Mouse (Mus musculus) adrenal gland, adult (tissue): ENCODE measurements around the gene Sesn3.
"Not testable (repeated sequence)": the region's sequence is repeated elsewhere in the genome, so short reads cannot be mapped to it uniquely, and the experiment has no call there.

ENCODE experiments used
- DNase-seq, 2 experiments: peaks; one replicate each; pipeline ENCODE4 v3.0.0; 2022 to 2023; ENCODE audit warnings: low spot score in 1 of 2; ENCODE audit not compliant: inconsistent age in 2 of 2

Gene Sesn3

DNA sequence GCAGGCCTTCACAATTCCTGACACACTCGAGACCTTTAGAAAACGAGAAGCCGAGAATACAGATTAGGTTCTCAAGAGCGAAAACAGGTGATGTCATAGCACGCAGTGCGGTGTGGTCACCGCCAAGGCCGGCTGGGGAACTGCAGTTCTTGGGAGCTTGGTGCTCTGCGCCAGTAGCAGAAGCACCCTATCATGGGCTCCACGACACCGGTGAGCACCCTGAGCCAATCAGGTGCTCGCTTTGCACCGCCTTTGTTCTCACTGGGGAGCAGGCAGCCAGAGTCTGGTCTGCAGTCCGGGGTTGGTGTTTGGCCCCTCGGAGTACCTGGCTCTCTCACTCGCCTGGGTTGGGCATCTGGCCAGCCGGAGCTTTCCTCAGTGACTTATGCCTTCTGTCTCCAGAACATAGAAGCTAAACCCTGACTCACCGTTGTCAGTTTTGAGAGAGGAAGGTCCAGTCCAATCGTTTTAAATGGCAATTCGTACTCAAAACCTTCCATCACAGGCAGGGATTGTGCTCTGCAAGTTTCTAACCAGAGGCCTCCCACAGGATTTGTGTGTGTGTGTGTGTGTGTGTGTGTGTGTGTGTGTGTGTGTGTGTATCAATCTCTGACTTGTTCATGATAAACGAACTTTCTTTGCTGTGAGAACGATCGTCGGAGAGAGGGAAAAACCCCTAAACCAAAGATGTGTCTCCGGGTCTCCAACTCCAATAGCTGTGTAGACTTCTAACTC, at the start of gene Sesn3:
Sesn3 (plus strand) TSS at position 82 of the 735 bp plus-strand sequence.
- peak; percentile 92 to 96 for DNase-seq

DNA sequence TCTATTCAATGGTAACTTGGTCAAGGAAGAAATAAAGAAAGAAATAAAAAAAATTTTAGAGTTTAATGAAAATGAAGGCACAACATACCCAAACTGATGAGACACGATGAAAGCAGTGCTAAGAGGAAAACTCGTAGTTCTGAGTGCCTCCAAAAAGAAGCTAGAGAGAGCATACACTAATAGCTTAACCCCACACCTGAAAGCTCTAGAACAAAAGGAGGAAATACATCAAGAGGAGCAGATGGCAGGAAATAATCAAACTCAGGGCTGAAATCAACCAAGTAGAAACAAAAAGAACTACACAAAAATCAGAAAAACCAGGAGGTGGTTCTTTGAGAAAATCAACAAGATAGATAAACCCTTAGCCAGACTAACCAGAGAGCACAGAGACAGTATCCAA, 47.8 kb upstream of the Sesn3 start:
- not testable (repeated sequence) for DNase-seq

DNA sequence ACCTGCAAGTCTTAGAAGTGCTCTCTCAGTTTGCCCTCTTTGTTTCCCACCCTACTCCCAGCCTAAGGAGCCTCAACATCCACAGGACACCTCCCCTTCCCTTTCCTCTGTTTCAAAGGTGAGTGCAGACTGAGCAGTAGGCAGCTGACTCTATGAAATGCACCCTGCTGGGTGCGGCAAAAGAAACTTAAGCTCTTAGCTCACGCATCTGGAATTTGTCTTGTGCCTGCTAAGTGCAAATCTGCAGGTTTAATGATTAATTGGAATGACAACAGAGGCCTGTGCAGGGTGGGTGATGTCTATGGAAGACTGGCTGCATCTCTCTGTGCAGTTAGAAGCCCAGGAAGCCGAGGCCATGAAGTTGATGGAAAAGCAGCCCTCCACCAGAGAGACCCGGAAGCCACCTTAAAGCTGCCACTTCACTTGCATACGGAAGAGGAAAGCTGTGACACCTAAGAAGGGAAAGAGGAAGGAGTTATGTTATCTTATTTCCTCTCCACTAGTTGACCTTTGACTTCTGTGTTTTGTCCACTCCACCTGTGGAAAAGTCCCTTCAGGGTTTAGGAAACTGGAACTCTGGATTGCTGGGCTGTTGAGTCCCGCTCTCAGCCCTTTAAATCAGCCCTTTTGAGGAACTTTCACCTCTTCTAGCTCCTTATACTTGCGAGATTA, 41.0 kb upstream of the Sesn3 start:
- DNase-seq = no peak

DNA sequence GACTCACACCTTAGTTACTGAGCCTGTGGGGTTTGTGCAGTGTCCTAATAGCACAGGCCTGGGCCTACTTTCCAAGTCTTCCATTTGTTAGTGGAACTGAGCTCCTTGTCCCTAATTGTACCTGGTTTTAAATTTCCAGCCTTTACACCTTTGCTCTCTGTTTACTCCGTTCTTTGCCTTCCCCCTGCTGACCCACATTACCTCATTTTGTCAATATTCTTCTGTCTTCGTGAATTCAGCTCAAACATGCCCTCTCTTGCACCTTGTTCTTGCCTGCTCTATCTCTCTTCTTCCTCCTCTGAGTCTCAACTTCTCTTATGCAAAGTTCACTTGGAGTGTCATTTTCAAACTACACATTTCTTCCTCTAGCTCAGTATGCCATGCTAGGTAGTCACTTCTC, 39.6 kb upstream of the Sesn3 start:
- DNase-seq = no peak

DNA sequence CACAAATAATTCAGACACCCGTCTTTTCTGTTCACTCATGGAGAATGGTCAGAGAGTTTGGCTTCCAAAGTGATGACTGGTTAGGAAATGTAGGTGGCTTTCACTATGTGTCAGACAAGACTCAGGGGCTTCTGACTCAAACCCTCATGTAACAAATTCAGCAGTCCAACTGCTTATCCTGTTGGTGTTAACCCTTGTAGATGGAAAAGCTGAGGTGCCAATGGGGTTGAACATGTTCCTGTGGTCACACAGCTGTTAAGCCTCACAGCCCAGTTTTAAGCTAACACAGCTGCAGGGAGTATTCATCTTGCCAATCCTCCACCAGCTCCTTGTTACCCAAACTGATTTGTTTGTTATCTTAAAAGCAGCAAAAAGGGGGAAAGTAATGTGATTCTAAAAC, 33.9 kb upstream of the Sesn3 start:
- not testable (repeated sequence) for DNase-seq

DNA sequence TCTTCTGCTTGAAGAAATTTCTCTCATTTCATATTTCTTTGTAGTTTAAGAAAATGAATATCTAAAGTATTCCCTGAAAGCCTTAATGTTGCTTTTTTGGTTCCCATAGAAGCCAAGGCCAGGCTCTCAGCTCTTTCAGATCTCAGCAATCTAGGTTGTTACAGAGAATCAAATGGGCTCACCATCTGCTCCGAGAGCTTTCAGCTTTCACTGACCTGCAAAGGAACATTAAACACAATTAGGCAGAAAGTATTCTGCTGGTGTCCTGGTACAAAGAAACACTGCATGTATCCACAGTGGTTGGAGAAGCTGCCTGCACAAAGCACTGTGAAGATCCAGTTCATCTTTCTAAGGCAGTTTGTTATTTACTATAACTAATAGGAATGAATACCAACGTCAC, 32.6 kb upstream of the Sesn3 start:
- no peak for DNase-seq

DNA sequence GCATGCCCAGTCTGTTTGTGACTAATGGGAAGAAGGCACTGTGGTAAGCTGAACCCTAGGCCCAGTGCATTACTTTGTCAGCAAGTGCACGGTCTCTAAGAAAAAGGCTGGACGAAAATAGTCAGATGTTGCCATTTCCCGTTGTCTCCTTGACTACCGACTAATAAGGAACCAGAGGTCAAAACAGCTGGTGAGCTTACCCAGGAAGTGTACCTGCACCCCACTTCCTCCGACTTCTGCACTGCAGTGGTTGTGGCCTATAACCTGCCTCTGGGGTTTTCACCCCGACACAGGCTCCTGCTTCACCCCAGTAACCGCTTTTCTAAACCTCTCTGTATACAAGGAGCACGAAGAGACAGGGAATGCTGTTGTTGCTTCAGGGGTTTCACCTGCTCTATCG, 30.3 kb upstream of the Sesn3 start:
- no peak for DNase-seq

DNA sequence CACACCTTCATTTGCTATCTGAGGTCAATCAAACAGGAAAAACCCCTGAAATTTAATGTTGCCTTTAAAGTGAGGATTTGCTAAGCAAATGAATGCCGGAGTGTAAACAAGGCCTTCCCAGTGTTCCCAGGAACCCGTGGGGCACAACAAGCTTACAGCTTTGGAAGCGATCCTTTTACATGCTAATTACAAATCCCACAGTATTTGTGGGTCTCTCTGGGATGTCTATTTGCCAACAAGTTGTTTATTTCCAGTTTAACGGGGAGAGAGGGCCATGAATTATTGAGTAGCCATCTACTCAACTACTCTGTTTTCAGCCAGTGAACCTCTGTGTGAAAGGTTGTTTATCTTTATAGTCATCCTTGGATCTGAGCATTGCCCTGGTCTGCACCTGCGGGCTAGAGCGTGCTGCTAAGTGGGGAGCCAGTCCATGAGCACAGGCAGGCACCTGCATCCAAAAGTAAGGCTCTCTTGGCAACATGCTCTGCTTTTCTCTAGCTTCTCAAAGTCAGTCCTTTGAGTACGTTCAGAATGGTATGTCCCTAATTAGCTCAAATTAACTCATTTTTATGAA, 29.8 kb upstream of the Sesn3 start:
- DNase-seq = no peak

DNA sequence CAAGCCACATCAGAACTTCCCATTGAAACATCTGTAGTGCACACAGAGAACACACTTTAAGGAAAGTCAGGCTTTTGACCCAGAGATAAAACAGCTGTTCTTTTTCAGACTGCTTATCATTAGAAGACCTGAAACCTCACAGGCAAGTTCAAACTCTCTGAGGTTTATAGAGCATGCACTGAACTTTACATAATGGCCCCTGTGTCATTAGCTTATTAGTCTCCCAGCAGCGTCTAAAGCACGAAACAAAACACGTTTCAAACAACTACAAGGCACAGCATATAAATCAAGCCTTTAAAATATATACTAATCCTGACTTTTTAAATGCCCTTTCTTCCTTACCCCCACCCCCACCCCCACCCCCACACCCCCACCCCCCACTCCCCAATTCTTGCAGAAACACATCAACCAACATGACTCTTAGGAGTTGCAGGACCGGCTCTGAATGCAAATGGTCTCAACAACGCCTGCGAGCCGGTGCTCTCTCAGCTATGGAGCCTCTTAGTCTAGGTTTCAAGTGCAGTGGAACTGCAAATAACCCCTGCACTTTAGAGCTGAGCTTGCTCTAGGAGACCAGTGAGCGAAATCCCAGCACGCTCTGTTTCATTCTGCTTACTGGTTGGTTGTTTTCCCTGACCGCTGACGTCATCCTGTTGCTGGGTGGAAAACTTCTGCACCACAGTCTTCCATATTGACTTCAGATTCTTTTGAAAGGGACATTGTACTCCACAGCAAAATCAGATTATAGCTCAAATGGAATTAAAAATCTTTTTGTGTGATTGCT, 28.7 kb upstream of the Sesn3 start:
- peak; percentile 21 to 37 for DNase-seq

DNA sequence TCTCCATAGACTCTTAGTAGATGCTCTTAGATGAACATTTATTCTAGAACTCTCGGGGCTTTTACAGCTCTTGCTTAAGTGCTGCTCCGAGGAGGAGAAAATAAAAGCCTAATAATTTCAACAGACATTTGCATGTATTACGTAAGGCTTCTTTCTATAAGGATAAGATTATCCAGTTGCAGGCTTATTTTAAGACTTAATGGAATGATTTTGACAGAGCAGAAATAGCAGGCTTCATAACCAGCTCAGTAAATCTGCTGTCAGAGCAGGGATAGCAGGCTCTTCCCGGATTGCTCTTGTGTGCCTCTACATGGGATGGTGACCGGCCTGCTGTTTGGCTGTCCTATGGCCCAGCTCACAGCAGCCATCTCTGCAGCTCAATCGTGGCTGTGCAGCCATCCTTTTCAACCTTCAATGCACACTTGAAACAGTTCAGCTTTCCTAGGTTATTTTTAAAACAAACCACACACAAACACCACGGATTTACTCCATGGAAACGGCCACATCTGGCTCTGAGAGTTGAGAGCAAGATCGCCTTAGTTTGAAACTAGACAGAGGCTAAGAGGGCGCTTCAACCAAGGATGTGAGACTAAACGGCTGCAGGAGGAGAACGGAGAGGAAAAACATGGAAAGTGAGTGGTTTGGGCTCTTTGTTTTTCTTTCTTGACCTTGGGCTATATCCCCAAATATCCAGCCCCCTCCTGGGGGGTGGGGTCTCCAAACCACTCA, 27.2 kb upstream of the Sesn3 start:
- no peak for DNase-seq

DNA sequence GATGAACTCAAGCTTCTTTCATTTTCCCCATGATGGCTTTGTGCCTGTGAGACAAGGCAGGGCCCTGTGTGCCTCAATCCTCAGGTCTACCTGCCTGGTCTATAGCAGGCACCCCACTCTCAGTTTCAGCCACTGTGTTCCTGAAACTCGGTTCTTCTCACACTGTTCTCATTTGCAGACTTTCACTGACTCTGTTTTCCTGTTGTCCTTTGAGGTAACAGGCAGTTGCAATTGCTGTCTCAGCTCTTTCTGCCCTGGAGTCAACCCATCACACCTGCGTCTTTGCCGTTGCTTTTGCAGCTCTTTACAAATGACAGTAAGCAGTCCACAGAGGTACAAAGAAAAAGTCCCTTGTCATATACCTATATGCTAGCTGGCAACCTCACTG, 26.7 kb upstream of the Sesn3 start:
- no peak for DNase-seq

DNA sequence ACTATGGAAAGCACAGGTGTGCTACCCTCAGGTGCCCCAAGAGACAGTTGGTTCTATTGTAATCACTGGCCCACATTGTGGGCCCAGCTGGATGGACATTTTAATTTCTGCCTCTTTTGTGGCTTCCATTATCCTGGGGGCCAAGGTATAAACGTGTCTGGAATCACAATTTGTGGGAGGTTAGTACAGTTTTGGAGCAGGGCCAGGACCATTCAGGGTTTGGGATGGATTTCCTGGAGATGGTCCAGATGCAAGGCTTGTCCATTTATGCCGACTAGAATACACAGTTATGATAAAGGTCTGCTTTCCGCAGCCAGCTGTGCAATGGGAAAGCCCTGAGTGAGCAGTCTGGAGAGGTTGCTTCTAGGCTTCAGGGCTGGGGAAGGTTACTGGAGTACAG, 13.7 kb upstream of the Sesn3 start:
- DNase-seq = no peak

DNA sequence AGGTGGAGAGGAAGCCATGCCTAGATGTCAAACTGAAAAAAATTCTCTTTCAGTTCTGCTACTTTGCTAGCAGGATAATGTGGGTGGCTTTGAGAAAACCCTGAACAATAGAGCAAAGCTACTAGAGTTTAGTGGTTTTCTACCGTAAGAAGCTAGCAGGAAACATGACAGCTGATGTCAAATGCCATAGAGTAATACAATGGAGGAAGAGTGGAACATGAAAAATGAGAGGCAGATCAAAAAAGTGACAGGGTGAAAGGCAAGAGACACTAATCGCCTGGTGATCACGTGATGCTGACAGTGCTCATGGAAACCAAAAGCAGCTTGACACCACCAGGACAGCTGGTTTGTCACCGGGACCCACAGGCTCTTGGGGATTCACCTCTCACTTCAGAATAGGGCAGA, 12.3 kb upstream of the Sesn3 start:
- no peak for DNase-seq

DNA sequence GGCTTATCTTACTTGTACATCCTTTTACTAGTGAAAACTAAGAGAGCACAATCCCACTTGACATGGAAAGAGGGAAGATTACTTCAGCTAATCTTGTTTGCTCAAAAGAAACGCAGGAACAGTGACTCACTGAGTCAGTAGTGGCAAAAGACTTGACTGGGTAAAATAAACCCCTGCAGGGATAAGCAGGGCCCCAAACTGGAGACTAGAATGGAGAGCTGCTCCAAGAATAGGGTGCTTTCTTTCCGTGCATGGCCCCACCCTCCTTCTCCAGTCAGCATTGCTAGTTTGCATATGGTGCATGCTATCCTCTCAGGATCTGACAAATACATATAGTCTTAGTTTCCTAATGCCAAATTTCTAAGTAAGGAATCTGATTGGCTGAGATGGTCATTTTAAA, 8.4 kb upstream of the Sesn3 start:
- DNase-seq = no peak

DNA sequence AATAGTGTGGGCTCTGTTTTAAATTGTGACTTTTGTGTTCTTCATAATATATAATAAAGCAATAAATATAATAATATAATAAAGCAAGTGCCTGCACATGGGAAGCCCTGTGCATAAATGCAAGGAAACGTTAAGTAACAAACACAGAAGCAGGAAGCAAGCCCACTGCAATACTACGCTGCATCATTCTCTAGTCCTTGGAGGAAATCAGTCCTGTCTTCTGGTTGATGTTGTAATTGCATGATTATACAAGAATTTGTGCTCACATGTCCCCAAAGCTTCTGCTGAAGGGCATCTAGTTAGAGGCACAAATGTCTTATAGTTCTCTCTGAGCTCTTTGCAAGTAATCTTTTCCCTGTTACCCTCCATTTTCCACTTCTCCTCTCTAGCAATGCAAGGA, 6.3 kb upstream of the Sesn3 start:
- DNase-seq = no peak

DNA sequence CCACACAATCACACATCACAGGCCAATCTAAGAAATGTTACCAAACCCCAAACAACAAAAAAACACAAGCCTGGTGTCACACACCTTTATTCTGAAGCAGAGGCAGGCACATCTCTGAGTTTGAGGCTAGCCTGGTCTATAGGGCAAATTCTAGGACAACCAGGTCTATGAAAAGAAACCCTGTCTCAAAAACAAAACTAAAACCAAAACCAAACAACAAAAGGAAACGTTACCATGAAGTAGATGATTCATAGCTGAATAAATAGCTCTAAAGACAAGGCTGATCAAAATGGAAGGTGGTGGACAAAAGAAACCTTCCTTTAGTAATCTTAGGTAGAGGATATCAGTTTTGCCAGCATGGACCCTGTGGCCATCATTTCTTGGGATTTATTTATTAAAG, 1.9 kb upstream of the Sesn3 start:
- no peak for DNase-seq

DNA sequence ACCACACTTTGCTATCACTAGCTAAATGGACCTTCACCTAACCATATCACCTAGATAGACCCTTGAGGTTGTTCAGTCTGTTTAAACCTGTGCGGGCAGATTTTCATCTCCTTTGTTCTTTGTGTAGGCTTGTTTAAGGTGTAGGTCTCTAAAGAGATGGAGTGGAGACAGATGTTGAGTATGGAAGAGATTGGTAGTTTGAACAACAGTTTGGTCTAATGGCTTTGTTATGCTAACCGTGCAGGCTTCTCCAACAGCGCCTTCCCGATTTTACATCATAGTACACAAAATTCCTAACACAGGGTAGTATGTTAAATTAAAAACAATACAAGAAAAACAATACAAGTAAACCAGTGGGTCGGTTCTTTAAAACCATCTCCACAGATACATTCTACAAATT, 281 bp upstream of the Sesn3 start:
- no peak for DNase-seq

DNA sequence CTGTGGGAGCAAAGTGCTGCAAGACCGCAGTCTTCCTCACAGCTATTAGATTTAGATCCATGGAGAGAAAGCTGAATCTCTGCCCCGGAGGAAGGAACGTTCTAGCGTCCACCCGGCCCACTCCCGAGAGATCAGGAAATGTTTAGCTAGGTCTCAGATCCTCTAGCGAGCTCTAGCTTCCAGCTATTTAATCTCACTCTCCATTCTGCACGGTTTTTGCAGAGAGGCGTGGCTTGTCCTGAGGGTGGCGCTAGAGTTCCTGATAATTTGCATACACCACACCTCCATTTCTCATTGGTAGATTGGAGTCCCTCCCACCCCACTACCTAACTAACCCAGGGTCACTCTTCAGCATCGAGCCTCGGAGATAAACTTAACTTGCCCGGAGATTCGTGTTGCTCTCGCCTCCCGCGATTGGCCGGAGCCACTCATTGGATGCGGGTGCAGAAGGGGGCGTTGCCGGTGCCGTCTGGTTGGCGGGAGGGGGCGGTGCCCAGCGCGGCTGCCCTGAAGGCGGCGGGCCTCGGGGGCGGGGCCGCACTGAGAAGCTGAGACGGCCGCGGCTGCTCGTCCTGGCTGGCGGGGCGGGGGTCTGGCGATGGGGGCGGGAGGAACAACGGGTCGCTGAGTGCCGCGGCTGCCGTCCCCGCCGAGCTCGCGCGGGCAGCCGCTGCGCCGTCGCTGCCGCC, 1.1 kb downstream of the Sesn3 start:
- DNase-seq = peak; percentile 99

DNA sequence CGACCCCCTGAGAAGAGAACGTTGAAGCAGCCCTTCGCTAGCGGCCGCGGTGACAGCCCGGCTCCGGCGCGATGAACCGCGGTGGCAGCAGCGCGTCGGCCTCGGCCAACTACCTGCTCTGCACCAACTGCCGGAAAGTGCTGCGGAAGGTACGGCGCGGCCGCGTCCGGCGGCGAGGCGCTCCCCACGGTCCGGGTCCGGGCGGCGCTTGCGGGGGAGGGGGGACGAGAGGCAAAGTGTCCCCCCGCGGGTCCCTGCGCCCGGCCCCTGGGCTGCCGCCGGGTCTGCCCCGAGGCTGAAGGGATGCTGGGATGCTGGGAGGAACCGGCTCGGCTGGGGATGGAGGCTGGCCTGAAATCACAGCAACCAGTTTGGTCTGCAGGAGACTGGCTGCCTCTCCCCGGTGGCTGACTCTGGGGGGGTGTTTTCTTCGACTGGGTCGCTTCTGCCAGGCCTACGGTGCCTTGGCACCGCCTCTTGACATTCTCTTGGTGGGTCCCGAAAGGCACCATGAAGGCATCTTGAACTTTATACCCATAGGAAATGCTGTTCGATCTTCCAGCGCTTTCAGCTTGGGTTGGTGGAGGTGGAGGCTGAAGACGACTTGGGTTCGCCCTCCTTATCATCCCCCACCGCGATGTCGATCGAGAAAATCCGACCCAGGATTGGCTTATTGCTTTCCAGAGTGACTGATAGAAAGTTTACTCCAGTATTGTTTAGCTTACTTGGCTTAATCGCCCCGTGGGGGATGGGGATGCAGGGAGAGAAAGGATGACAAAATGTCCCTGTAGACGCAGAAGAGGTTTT, 1.8 kb downstream of the Sesn3 start:
- DNase-seq = peak in 1 of 2 experiments; percentile 53
